Mouse (Mus musculus): ENCODE data around the gene Ptcd3.

GRCm38 (mm10) chr6:71946121-71946520 is 37.6 kb upstream of the Ptcd3 start:
- TF ChIP-seq EP300 (IDR thresholded peaks at IDR 0.05; ENCODE audit: insufficient read depth, low read depth, low read length) = no peak
- no peak for TF ChIP-seq POLR2A (IDR thresholded peaks at IDR 0.05; ENCODE audit: insufficient read depth, low read depth, low read length)
- peak; percentile 24; the same call in 1 of the 2 replicates for TF ChIP-seq CTCF (IDR thresholded peaks at IDR 0.05)

Measured in heart, adult 2 months (tissue).